Mouse (Mus musculus) heart, postnatal 14 days (tissue): ENCODE measurements around the gene Sema4b. TPM values are rescaled to one million over a fixed set of nuclear protein-coding genes. Genes with fewer than 3 reads are reported as not detected.

Experiments used
- DNase-seq, 2 experiments: peaks; one replicate each; pipeline ENCODE4 v3.0.0; 2021 to 2022
- intact Hi-C: fragments of 180-260 bp; cut with DNase I; formaldehyde crosslinking; loops from one replicate; pipeline ENCODE4 v1.15.1; 2025
- total RNA-seq, 2 experiments: library from RNA; stranded (reverse); gene quantifications; 2 replicates each; pipeline ENCODE4 v1.2.3; 2021

The Sema4b gene
- total RNA-seq, 2 experiments from 2014 or later: 12.9 to 13.4 TPM

DNA sequence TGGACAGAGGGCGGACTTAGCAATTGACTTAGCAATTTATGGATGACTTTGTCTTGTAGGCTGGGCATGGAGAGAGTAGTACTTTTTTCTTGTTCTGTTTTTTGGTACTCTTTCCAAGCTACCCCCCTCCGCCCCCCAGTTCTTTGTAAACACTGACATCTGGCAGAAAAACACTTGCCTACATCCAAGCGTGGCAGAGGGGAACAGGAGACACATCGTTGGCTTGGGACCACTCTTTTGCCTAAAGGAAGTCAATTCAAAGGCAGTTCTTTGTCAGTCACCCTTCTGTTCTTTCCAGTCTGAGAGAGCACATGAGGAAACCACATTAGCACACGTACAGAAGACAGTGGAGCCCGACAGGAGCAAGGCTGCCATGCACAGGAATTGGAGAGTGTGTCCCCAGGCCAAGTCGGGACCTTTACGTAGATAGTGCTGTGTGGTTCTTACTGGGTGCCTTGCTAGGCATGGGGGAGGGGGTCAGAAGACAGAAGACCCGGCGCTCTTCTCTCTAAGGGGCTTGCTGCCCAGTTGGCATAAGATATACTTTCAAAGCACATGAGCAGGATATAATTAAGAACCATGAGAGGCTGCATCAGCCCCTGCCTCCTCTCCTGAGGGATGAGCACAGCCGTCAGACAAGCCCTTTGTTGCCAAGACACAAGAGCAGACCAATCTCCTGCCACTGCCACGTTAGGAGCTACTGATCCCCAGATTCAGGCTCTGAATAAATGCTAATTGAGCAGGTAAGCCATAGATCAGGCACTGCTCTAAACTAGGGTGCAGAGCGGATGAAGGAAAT lies 7.5 kb downstream of the Sema4b start:
- intact Hi-C loops: no loop called here
- no peak for DNase-seq

DNA sequence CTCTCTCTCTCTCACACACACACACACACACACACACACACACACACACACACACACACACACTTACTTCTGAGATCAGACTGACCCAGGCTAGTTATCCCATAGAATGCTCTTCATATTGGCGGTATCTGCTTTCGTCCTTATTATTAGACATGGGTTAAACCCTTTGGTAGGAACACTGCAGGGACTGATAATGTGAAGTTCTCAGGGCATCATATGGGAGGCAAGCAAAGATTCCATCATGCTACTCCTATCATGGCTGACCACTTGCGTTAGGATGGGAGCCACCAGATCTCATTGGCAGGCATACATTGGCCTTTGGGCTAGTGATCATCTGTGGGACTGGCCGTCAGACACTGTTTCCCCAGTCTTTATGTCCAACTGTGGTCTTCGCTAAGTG lies 8.5 kb downstream of the Sema4b start:
- intact Hi-C loops: no loop called here
- DNase-seq: no peak

DNA sequence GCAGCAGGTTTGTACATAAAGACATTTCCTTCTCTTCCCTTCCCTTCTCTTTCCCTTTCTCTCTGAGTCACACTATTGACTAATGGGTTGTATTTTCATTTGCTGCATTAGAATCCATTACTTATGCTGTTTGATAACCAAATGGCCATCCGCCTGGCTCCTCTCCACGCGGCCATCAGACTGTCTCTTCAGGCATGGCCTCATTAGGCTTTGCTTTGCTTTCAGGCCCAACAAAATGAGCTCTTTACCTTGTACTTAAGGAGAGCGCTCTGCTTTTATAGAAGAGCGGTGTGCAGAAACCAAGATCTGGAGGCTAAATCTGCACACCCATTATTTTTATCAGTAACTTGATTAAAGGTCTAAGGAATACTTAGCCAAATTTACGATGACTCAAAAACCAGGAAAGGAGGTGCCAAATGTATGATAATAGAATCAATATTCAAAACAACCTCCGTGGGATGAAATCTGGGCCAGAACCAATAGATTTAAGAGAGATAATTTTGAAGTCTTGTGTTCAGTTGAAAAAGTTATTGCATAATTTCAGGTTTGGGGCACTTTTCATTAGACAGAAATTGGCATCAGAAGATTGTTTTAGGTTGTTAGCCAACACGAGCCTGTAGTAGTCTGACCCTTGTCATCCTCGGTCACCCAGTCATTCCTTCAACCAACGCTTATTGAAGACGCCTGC lies 9.1 kb downstream of the Sema4b start:
- no peak for DNase-seq
- intact Hi-C loops: no loop called here

DNA sequence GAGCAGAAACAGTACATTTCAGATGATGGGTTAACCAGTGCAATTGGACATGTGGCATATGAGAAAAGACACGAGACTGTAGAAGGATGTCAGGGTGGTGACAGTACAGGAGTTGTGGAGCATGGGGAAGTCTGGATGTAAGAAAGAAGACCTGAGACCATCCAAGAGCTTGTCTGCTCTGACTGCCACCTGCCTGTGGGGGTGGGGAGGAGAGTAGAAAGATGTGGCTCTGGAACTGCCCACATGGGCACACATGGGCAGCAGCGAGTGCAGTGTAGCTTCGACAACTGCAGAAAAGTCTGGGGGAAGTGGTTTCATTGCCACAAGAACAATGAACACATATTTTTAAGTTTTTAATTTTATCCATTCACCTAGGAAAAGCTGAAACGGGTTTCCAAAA lies 10.7 kb downstream of the Sema4b start:
- DNase-seq: no peak
- intact Hi-C loops: no loop called here

DNA sequence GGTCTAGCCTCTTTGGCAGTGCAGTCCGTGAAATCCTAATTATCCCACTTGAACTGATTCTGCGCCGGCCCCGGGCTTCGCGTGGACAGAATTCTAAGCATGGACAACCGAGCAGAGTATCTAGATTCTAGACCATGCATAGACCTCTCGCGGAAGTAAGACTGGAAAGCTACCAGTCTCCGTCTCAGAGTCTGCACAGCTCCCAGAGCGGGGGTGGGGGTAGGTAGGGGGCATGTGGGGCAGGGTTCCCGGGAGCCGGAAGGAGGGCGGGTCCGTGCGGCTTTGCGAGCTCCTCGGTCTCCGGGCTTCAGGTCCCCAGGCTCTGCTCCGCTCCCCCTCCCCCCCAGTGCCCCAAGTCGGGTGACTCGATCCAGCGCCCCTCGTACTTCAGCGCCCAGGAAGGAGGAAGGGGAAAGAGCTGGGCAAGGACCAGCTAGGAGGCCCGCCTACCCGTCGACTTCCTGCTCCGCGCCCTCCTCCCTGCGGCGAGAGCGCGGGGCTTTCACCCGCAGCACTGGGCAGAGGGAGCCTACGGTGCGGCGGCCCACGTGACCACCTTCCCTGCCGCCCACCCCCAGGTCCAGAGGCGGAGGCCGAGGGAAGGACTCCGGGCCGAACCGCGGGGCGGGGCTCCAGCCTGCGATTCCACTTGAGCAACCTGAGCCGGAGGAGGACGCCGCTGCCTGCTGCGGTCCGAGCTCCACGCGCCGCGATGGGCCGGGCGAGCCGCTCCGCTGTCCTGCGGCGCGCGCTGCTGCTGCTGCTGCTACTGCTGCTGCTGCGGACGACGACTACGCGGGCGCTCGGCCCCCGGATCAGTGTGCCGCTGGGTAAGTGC lies 11.5 kb downstream of the Sema4b start:
- intact Hi-C loops: no loop called here
- peak; percentile 74 to 78 for DNase-seq

DNA sequence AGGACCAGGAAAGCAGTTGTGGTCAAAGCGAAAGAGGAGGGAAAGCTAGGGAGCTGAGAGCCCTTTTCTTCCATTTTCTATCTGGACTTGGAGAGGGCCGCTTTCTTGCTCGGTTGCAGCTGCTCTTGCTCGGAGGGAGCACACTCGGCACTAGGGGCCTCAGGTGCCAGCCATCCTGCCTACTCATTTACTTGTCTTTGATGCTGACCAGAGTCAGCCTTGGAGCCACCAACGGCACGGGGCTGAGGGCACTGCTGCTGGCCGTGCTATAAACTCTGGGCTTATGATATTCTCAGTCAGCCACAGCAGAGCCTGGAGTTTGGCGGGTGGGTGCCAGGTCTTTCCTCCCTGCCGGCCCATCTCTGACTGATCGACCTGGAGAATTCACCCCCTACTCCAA lies 12.2 kb downstream of the Sema4b start:
- intact Hi-C loops: no loop called here
- no peak for DNase-seq

DNA sequence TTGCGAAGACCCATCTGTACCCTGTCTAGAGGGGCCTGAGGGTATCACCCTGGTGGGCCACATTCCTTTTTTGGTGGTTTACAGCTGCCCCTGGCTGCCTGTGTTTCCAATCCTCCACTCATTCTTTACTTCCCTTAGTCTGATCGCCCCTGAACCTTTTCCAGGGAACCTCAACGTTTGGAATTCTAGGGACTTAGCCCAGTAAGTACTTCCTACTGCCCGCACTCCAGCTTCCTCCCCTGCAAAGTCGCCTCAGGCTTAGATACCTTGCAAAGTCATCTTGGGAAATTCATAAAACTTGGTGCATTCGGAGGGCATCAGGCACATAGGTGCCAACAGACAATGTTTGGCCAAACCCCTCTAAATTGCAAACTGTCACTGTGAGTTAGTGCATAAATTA lies 12.6 kb downstream of the Sema4b start:
- DNase-seq: no peak
- intact Hi-C loops: no loop called here

DNA sequence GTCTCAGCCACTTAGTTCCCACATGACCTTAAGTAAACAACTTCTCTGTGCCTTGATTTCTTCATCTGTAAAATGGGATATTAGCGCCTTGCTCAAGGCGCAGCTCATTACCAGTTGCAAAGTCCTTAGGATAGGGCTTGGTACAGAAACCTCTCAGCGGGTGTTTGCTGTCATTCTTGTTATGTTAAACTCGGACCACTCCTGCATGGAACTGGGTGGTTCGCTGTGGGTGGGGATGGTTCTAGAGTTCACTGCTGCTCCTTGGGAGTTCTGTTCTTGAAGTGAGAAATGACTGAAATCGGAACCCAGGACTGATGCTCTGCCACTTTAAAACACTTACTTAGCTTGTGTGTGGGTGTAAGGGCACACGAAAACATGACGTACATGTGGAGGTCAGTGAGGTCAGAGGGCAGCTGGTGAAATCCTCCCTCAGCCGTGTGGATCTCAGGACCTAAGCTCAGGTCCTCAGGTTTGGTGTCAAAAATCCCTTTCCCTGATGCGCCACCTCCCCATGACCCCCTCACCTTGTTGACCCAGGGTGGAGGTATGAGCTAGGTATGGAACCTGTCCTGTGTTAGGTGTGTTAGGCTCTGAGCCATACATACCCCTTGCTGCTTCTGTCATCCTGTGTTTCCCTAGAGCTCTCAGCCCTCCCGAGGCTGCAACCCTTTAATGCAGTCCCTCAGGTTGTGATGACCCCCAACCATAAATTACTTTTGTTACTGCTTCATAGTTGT lies 13.4 kb downstream of the Sema4b start:
- no peak for DNase-seq
- intact Hi-C loops: no loop called here

DNA sequence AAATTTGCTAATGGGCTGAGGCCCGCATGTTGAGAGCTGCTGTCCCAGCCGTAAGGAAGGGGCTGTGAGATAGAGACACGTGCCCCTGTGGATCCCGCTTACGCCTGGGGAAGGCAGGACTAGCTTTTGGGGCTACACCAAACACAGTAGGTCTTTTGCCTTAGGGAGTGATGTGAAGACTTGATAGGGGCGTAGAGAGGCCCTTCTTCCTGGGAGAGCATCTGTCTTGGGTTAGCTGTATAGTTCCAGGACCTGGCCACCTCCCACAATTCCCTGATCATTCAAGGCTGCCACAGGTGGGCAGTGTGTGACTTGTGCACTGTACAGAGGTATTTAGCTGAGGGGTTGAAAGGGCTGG lies 13.9 kb downstream of the Sema4b start:
- intact Hi-C loops: no loop called here
- DNase-seq: no peak

DNA sequence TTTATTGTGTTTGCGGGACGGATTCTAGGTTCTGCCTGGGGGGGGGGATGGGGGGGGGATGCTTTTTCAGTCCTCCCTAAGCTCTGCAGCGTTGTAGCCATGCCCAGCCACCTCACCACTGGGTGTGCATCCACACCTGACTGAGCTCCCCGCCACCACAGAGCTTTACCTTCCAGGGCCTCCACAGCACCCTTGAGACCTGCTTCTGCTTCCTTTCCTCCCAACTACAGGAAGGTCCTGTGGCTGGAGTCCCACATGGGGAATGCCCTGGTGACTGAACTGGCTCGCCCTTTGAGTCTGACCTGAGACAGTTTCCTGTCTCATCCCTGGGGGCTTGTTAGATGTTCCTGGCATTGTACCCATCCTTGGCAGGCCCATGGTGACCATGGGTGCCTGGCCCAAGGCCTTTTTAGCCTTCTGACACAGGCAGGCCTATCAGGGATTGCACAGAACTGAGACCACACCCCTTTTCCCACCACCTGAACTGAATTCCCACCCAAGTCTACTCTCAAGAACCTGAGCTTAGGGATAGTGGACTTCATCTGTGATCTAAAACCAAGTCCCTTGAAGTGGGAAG lies 14.4 kb downstream of the Sema4b start:
- intact Hi-C loops: no loop called here
- DNase-seq: no peak

DNA sequence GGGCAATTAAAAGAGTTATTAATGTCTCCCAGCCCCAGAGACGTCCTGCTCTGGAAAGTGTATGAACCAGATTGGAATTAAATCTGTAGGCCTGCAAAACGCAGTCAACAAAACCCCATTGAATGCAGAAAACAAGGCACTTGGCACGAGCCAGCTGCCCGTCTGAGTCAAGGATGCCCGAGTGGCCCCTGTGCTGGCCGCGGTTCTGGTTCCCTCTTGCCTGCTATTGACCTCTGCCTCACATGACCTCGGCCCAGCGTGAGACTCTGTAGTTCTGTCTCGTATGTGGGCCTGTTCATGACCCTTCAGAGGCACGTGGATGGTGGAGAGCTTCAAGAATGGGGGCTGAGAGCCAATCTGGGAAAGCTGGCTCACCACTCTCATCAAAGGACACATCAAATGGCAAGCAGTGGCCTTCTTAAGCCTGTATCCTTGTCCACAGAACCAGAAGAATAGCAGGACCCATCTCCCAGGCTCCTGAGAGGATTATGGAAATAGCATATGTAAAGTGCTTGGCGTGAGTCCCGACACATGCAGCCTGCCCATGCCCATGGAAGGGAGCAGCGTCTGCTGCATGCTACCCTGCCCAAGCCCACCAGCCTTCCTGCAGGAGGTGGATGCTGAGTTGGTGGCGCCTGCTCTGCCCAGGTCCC lies 15.4 kb downstream of the Sema4b start:
- intact Hi-C loops: no loop called here
- no peak for DNase-seq

DNA sequence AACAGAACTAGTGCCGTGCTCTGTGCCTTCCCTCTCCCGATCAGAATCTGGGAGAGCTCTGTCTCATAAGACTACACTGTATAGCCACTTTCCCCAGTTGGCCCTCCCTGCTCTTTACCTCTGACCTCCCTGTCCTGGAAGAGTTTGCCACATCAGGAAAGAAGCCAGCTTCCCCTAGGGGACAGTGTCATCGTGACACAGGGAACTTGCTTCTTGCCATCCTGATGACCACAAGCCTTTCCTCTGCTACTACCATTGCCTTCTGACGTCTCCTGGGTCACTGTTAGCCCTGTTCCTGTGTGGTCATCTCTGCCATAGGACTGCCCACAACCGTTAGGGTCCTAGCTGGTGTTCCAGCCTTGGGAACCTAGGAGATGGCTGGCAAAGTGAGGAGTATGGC lies 16.3 kb downstream of the Sema4b start:
- DNase-seq: no peak
- intact Hi-C loops: no loop called here

DNA sequence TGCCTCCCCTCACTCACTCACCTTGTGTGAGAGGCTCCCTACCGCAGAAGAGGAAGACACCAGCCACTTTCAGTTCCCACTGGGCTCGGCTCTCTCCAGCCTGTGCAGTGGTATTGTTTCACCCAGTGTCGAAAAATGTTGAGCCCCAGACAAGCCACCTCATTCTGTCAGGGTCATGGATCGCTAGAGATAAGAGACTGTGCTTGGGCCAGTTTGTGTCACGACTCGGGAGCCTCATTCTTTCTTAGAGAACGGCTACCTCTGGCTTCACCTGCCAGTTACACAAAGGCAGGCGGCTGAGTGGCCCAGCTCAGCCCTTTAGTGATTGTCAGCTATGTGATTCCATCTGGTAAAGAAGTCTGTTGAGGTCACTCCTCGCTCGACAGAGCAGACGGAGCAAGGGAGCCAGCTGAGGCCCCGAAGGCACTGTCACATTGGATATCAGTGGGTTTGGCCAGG lies 17.0 kb downstream of the Sema4b start:
- intact Hi-C loops: no loop called here
- DNase-seq: no peak

DNA sequence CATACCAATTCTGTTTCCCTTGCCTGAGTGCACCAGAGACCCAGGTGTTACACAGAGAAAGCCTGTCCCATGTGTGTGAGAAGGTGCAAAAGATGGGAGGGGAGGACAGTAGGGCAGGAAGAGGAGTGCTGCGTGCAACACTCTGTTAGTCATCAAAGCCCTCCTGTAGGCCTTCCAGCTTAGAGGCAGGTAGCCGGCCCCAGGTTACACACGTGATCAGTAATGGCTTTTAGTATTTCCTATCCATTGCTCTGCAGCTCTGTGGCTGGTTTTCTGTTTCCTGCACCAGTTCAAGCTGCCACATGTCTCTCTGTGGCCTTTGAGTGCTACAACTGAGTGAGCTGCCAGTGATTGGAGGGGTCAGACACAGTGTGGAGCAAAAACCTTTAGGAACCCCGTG lies 17.7 kb downstream of the Sema4b start:
- intact Hi-C loops: no loop called here
- DNase-seq: no peak

DNA sequence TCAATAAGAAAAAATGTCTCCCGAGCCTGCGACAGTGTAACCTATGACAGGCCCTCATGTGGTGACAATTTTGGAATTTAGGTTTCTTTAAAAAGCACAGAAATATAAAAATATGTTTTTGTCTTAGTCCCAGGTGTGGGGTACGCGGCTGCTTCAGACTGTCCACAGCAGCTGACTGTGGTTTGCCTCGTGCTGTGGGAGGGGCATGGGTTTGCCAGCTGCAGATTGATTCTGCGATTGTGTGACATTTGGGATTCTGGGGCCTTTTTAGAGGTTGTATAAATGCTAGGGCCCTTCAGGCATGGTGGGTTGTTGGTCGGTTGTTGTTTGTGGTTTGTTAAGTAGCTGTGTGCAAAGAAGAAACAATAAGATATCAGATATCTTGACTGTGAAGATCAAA lies 18.3 kb downstream of the Sema4b start:
- intact Hi-C loops: no loop called here

DNA sequence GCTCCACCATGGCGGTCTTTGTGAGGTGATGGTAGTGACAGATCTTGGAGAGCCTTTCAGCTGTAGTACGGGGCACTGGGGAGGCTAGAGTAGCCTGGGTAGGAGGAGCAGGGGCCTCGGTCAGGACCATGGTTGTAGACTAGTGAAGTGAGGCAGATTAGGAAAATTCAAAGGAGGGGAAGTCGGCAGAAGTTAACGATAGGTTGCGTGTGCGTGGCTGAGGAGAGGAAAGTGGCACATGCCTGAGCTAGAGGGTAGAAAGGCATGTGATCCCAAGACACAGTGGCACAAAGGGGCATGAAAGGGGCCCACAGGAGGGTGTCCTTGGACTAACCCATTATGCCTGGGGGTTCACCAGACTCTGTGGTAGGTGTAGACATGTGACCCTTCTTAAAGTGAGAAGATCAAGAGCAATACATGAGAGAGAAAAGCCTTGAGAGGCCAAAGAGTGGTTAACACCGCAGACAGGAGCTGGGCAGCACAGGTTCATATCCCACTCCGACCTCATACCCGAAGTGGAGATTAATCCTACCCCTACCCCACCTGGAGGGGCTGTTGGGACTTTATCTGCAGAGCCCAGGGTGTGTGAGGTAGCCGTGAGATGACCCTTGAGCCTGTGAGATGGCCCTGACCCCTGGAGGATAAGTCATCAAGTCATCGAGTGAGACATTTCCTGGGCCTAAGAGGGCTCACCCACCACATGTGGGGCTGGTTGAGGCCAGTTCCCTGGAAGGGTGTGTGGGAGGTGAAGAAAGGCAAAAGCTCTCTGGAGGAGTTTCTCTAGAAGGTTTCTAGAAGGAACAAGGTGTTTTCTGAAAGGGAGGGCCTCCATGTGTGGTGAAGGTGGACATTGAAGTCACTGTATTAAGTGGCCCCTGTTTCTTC lies 19.3 kb downstream of the Sema4b start:
- intact Hi-C loops: no loop called here
- DNase-seq: no peak

More for the DNA sequence above, 18.3 kb downstream of the Sema4b start:
- no peak for DNase-seq

DNA sequence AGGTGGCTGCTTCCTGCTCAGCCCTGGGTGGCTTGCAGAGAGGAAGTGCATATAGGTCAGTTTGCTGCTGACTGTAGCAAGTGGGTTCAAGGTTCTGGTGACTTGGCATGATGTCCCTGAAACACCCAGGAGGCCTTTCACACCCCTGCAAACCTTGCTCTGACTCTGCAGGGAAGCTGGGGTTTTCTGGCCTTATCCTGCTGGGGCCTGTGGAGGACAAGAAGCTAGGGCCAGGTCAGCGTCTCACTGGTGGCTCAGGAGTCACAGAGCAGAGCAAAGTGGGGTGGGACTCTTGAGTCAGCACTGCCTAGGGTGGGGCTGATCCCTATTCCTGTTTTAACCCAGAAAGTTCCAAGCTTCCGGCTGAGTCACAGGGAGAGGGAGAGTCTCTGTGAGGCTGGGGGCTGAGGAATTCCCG lies 20.7 kb downstream of the Sema4b start:
- no peak for DNase-seq
- intact Hi-C loops: no loop called here

DNA sequence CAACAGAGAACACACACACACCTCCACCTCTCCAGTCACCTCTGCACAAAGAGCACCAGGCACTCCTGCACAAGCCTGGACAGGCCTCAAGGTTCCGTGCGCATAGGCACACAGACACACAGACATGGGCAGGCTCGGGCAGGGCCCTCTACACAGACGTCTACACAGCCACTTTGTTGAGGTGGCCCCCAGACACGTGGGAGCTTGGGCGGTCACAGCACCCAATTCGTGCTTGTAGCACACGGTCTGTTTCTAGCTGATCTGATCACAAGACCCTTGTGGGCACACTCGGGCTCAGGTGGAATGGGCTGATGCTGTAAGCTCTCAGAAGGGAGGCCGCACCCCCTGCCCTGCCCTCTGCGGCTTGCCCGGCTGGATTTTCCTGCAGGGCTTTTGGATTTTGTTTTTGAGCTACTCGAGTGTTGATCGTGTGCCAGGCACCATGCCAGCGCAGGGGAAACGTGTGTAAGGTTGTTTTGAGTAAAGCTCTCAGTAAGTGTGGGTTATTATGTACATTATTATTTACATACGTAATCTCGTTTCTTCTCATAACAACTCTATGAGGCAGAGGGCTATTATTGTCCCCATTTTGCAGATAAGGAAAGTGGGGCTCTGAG lies 21.5 kb downstream of the Sema4b start:
- DNase-seq: no peak
- intact Hi-C loops: no loop called here
